Mouse (Mus musculus): ENCODE measurements at regions not wholly inside any gene's neighbourhood (a gene's known extent, or its start where the extent isn't known, plus 50 kb on each side); places are given as distances from the start of the nearest gene placed in this dataset.

DNA sequence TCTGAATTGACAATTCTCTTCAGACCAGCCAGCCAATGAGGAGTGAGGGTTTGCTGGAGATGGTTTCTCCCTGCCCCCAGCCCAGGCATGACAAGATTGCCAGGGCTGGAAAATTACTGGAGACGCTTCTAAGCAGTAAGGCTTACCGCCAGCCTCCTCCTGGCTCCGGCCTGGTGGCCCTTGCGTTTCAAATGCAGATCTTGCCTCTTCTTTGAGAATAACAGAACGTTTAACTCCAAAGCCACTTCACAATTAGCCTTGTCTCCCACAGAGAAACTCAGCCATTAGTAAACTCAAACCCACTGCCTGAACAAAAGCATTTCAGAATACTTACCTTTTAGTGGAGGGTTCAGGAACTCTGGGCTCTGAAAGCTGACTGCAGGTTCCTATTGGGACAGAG, 150.6 kb upstream of the Ajap1 start:
- no peak for TF ChIP-seq EP300 (optimal IDR thresholded peaks at IDR 0.05)
- TF ChIP-seq CTCF (IDR thresholded peaks at IDR 0.05; ENCODE audit: low read depth): no peak
